Mouse (Mus musculus): ENCODE data around the gene Ctnna2. TPM values are rescaled to one million over a fixed set of nuclear protein-coding genes. Genes with fewer than 3 reads are reported as not detected.

Ctnna2 gene
- total and polyA plus RNA-seq, 2 experiments from 2014 or later, result 91.5 to 243 TPM

- Histone ChIP-seq H3K9me3 (ENCODE audit: low read length) (no peaks in the 10 kb centered on the region), H3K27me3 (ENCODE audit: insufficient read depth, low read length) (no peaks in the 10 kb centered on the region), H3K9ac (no peak overlapping the region), H3K4me3 (ENCODE audit: low read depth, low read length) (no peak overlapping the region), H3K27ac (ENCODE audit: low read depth, low read length) (no peak overlapping the region), H3K4me1 (ENCODE audit: insufficient read depth) (no peaks in the 10 kb centered on the region; the same call in 1 of the 2 replicates), H3K36me3 (ENCODE audit: insufficient read depth) (no peaks in the 10 kb centered on the region), H3K4me2 (ENCODE audit: low read depth) (peak overlapping the region; percentile 1; the same call in 1 of the 2 replicates)
- WGBS, result 22% methylated on average over 15 of the region's 15 CpGs
- peak; percentile 23 for DNase-seq
- no peak for TF ChIP-seq CTCF (IDR thresholded peaks at IDR 0.05; ENCODE audit: low read depth)
- peak; percentile 54 for ATAC-seq
Measured at GRCm38 (mm10) chr6:77537055-77537807, 442.3 kb downstream of the Ctnna2 start.

- no peak overlapping the region for H3K27ac ChIP-seq (ENCODE audit: low read depth, low read length)
- DNase-seq (no peak), ATAC-seq (no peak)
- H3K4me2 ChIP-seq (ENCODE audit: low read depth), result no peak overlapping the region
- H3K9ac ChIP-seq, result no peak overlapping the region
- H3K4me3 ChIP-seq (ENCODE audit: low read depth, low read length), result no peak overlapping the region
- H3K27me3 ChIP-seq (ENCODE audit: insufficient read depth, low read length), result no peaks in the 10 kb centered on the region
- H3K36me3 ChIP-seq (ENCODE audit: insufficient read depth), result no peaks in the 10 kb centered on the region
- WGBS, result 53% methylated on average over 2 of the region's 2 CpGs
- H3K4me1 ChIP-seq (ENCODE audit: insufficient read depth), result no peaks in the 10 kb centered on the region
- TF ChIP-seq CTCF (IDR thresholded peaks at IDR 0.05; ENCODE audit: low read depth), result no peak
- H3K9me3 ChIP-seq (ENCODE audit: low read length), result no peaks in the 10 kb centered on the region
Measured at GRCm38 (mm10) chr6:77527636-77528035, 451.9 kb downstream of the Ctnna2 start.

- Histone ChIP-seq H3K27ac (ENCODE audit: low read depth, low read length) (no peak overlapping the region), H3K4me1 (ENCODE audit: insufficient read depth) (no peaks in the 10 kb centered on the region), H3K27me3 (ENCODE audit: insufficient read depth, low read length) (no peaks in the 10 kb centered on the region), H3K4me2 (ENCODE audit: low read depth) (no peak overlapping the region), H3K9ac (no peak overlapping the region), H3K36me3 (ENCODE audit: insufficient read depth) (no peaks in the 10 kb centered on the region), H3K4me3 (ENCODE audit: low read depth, low read length) (no peak overlapping the region), H3K9me3 (ENCODE audit: low read length) (no peaks in the 10 kb centered on the region)
- no peak for DNase-seq
- TF ChIP-seq CTCF (IDR thresholded peaks at IDR 0.05; ENCODE audit: low read depth), result no peak
- no peak for ATAC-seq
- WGBS, result 64% methylated on average over 2 of the region's 2 CpGs
Measured at GRCm38 (mm10) chr6:77521836-77522235, 457.7 kb downstream of the Ctnna2 start.

GRCm38 (mm10) chr6:77516515-77516914, 463.0 kb downstream of the Ctnna2 start:
- Histone ChIP-seq H3K4me2 (ENCODE audit: low read depth) (no peak overlapping the region), H3K9ac (no peak overlapping the region)
- 51% methylated on average over 2 of the region's 2 CpGs for WGBS

GRCm38 (mm10) chr6:77511805-77512204, 467.7 kb downstream of the Ctnna2 start:
- 6% methylated on average over 5 of the region's 5 CpGs for WGBS
- H3K27ac ChIP-seq (ENCODE audit: low read depth, low read length), result no peak overlapping the region
- no peaks in the 10 kb centered on the region for H3K27me3 ChIP-seq (ENCODE audit: insufficient read depth, low read length)
- H3K9me3 ChIP-seq (ENCODE audit: low read length), result no peaks in the 10 kb centered on the region
- 0 out of 2 replicates have a peak, but pooled peaks cover 6% of the 10 kb centered on the region for H3K4me1 ChIP-seq (ENCODE audit: insufficient read depth)
- no peak for TF ChIP-seq CTCF (IDR thresholded peaks at IDR 0.05; ENCODE audit: low read depth)
- H3K4me2 ChIP-seq (ENCODE audit: low read depth), result no peak overlapping the region
- H3K36me3 ChIP-seq (ENCODE audit: insufficient read depth), result no peaks in the 10 kb centered on the region
- no peak overlapping the region for H3K9ac ChIP-seq
- ATAC-seq, result no peak
- H3K4me3 ChIP-seq (ENCODE audit: low read depth, low read length), result no peak overlapping the region
- DNase-seq, result no peak

More at GRCm38 (mm10) chr6:77516515-77516914, 463.0 kb downstream of the Ctnna2 start:
- H3K4me1 ChIP-seq (ENCODE audit: insufficient read depth), result 0 out of 2 replicates have a peak, but pooled peaks cover 3% of the 10 kb centered on the region
- no peaks in the 10 kb centered on the region for H3K36me3 ChIP-seq (ENCODE audit: insufficient read depth)
- no peak overlapping the region for H3K4me3 ChIP-seq (ENCODE audit: low read depth, low read length)
- no peak for TF ChIP-seq CTCF (IDR thresholded peaks at IDR 0.05; ENCODE audit: low read depth)
- H3K27ac ChIP-seq (ENCODE audit: low read depth, low read length), result no peak overlapping the region
- H3K9me3 ChIP-seq (ENCODE audit: low read length), result no peaks in the 10 kb centered on the region
- ATAC-seq (no peak), DNase-seq (no peak)
- H3K27me3 ChIP-seq (ENCODE audit: insufficient read depth, low read length), result no peaks in the 10 kb centered on the region

- DNase-seq (no peak), ATAC-seq (no peak)
- no peak for TF ChIP-seq CTCF (IDR thresholded peaks at IDR 0.05; ENCODE audit: low read depth)
- no peaks in the 10 kb centered on the region for H3K27me3 ChIP-seq (ENCODE audit: insufficient read depth, low read length)
- no peak overlapping the region for H3K4me2 ChIP-seq (ENCODE audit: low read depth)
- H3K27ac ChIP-seq (ENCODE audit: low read depth, low read length), result no peak overlapping the region
- no peak overlapping the region for H3K9ac ChIP-seq
- no peak overlapping the region for H3K4me3 ChIP-seq (ENCODE audit: low read depth, low read length)
- WGBS, result 63% methylated on average over 5 of the region's 5 CpGs
- H3K36me3 ChIP-seq (ENCODE audit: insufficient read depth), result no peaks in the 10 kb centered on the region
- no peaks in the 10 kb centered on the region for H3K4me1 ChIP-seq (ENCODE audit: insufficient read depth)
- no peaks in the 10 kb centered on the region for H3K9me3 ChIP-seq (ENCODE audit: low read length)
Measured at GRCm38 (mm10) chr6:77491721-77492120, 487.8 kb downstream of the Ctnna2 start.

GRCm38 (mm10) chr6:77486658-77487057, 492.8 kb downstream of the Ctnna2 start:
- no peaks in the 10 kb centered on the region for H3K36me3 ChIP-seq (ENCODE audit: insufficient read depth)
- DNase-seq (no peak), ATAC-seq (no peak)
- H3K27ac ChIP-seq (ENCODE audit: low read depth, low read length), result no peak overlapping the region
- WGBS, result 81% methylated on average over 3 of the region's 3 CpGs
- no peaks in the 10 kb centered on the region for H3K27me3 ChIP-seq (ENCODE audit: insufficient read depth, low read length)
- no peak overlapping the region for H3K9ac ChIP-seq
- H3K4me3 ChIP-seq (ENCODE audit: low read depth, low read length), result no peak overlapping the region
- no peaks in the 10 kb centered on the region for H3K9me3 ChIP-seq (ENCODE audit: low read length)
- no peak overlapping the region for H3K4me2 ChIP-seq (ENCODE audit: low read depth)
- no peak for TF ChIP-seq CTCF (IDR thresholded peaks at IDR 0.05; ENCODE audit: low read depth)
- no peaks in the 10 kb centered on the region for H3K4me1 ChIP-seq (ENCODE audit: insufficient read depth)
